Mouse (Mus musculus) stomach, embryonic 15.5 days (tissue): Measurements from ENCODE around the gene Lrrc18. TPM values are rescaled to one million over a fixed set of nuclear protein-coding genes. Genes with fewer than 3 reads are reported as not detected.

Experiments used
- ATAC-seq: fragments of 200-750 bp; cut with Nextera tagmentation; 2 replicates; pipeline ENCODE4 v1.8.0; 2017; ENCODE audit warnings: low read depth, moderate number of reproducible peaks, moderate TSS enrichment; ENCODE audit not compliant: insufficient read depth, low FRiP score
- H3K27ac ChIP-seq: fragments of 300-500 bp; sonication (generic); 2 replicates; pipeline ENCODE4 v1.5.1; 2015; ENCODE audit warnings: mild to moderate bottlenecking, inconsistent platforms
- H3K27me3 ChIP-seq: fragments of 300-500 bp; sonication (generic); replicated peaks from 2 replicates; pipeline ENCODE4 v1.6.1; 2015; ENCODE audit warnings: inconsistent platforms
- H3K36me3 ChIP-seq: fragments of 300-500 bp; sonication (generic); 2 replicates; pipeline ENCODE4 v1.6.1; 2015; ENCODE audit warnings: inconsistent platforms
- H3K4me1 ChIP-seq: fragments of 300-500 bp; sonication (generic); 2 replicates; pipeline ENCODE4 v1.6.1; 2015; ENCODE audit warnings: inconsistent platforms
- H3K4me2 ChIP-seq: fragments of 300-500 bp; sonication (generic); 2 replicates; pipeline ENCODE4 v1.6.1; 2015; ENCODE audit warnings: mild to moderate bottlenecking, inconsistent platforms
- H3K4me3 ChIP-seq: fragments of 300-500 bp; sonication (generic); replicated peaks from 2 replicates; pipeline ENCODE4 v1.5.1; 2015; ENCODE audit warnings: inconsistent platforms
- H3K9ac ChIP-seq: fragments of 300-500 bp; sonication (generic); 2 replicates; pipeline ENCODE4 v1.6.1; 2015; ENCODE audit warnings: inconsistent platforms
- H3K9me3 ChIP-seq: fragments of 300-500 bp; sonication (generic); 2 replicates; pipeline ENCODE4 v1.6.1; 2016; ENCODE audit warnings: inconsistent platforms
- WGBS: fragments of 180-500 bp; shearing (Covaris S2); methylation state at CpG from one replicate; pipeline ENCODE4 v1.1.7; 2015; 5-methylcytosine and 5-hydroxymethylcytosine counted together
- polyA plus RNA-seq: library from polyadenylated mRNA; unstranded; fragments of >200 nt; fragmentation: Nextera tagmentation; extraction: Ambion mirVana; gene quantifications from 2 replicates; pipeline ENCODE4 v1.2.1, GENCODE M21; 2015

The Lrrc18 gene
- polyA plus RNA-seq, 1 experiment from 2014 or later, result 0.30 TPM

DNA sequence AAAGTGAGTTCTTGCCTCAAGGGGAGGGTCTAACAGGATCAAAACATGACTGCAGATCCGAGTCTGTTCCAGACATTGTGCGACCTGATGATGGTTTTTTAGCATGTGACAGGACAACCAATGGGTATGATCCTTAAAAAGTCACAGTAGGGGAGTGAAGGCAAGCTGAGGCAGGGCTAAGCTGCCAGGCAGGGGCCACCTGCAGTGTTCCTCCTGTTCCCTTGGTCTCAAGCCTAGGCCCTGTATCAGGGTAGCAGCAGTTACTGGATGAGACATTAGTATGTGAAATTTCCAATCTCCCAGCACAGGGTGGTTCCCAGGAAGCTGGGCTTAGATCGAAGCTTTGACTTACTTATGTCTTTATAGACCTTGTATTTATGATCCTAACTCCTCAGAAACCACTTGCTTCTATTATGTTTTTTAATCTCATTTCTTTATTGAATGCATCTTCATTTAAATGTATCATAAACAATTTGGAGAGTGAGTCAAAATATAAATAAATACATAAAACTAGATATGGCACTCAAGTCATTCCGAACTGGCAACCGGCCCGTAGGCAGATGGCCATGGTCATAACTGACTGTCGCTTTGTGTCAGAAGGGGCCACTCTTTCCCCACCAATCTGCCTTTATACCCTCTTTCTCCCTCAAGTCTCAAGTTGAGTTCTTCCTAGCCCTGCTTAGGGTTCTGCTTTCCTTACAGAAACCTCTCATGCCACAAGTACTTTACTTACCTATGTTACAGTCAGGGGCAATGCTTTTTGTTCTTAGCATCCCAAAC, 67.9 kb downstream of the Lrrc18 start:
- no peak overlapping the region for H3K4me3 ChIP-seq
- H3K9ac ChIP-seq, result no peak overlapping the region
- no peak overlapping the region for H3K27ac ChIP-seq
- no peaks in the 10 kb centered on the region for H3K4me1 ChIP-seq
- H3K4me2 ChIP-seq, result no peak overlapping the region
- no peaks in the 10 kb centered on the region for H3K36me3 ChIP-seq
- WGBS, result 90% methylated on average over 7 of the region's 7 CpGs
- no peaks in the 10 kb centered on the region for H3K9me3 ChIP-seq
- no peaks in the 10 kb centered on the region for H3K27me3 ChIP-seq
- ATAC-seq, result no peak

DNA sequence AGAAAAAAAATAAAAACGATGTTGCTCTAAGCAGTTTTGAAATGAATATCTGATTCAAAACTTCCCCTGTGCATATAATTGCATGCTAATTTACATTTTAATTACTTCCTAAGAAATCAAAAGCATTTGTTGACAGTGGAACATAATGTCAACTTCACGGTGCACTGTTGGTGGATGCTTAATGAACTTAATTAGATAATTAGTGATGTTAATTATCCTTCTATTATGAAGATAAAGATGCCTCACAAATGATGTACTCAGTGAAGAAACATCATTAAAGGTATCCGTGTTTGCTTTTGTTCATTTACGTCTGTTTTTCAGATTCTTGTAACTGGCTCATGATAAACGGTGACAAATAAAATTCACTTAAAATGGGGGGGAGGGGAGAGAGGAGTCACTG, 71.8 kb downstream of the Lrrc18 start:
- H3K4me1 ChIP-seq, result no peaks in the 10 kb centered on the region
- no peak overlapping the region for H3K9ac ChIP-seq
- no peaks in the 10 kb centered on the region for H3K9me3 ChIP-seq
- H3K36me3 ChIP-seq, result no peaks in the 10 kb centered on the region
- no peak overlapping the region for H3K27ac ChIP-seq
- H3K27me3 ChIP-seq, result no peaks in the 10 kb centered on the region
- no peak overlapping the region for H3K4me3 ChIP-seq
- no peak overlapping the region for H3K4me2 ChIP-seq
- ATAC-seq, result no peak
- WGBS, result 80% methylated on average over 5 of the region's 5 CpGs

Other genes with a start within 250 kb of the Lrrc18 start
- 0.63 and 1.4 TPM in 2 replicates for gene Tmem273, start 205.4 kb upstream of the Lrrc18 start, polyA plus RNA-seq
- not detected in 2 replicates for gene Fam170b, start 157.4 kb upstream of the Lrrc18 start, polyA plus RNA-seq
- 35.2 and 38.3 TPM in 2 replicates for gene Vstm4, start 134.6 kb upstream of the Lrrc18 start, polyA plus RNA-seq
- gene Wdfy4, start 194.1 kb downstream of the Lrrc18 start, polyA plus RNA-seq, result 0.36 and 0.71 TPM in 2 replicates
- 5.4 and 6.3 TPM in 2 replicates for gene Arhgap22, start 222.6 kb downstream of the Lrrc18 start, polyA plus RNA-seq